Mouse (Mus musculus) forebrain, postnatal 0 days (tissue): ENCODE results near the gene Tet2. TPM values are rescaled to one million over a fixed set of nuclear protein-coding genes. Genes with fewer than 3 reads are reported as not detected.

ENCODE experiments used
- ATAC-seq: fragments of 200-750 bp; cut with Nextera tagmentation; 2 replicates; pipeline ENCODE4 v1.8.0; 2017; ENCODE audit warnings: mild to moderate bottlenecking, moderate library complexity
- DNase-seq: peaks from one replicate; pipeline ENCODE4 v3.0.0-alpha.2; 2015
- H3K27ac ChIP-seq: fragments of 300-500 bp; sonication (generic); 2 replicates; pipeline ENCODE4 v1.5.1; 2014; ENCODE audit warnings: low read depth, mild to moderate bottlenecking, antibody characterized with exemption, low read length, moderate library complexity, mixed read lengths
- H3K27me3 ChIP-seq: fragments of 300-500 bp; sonication (generic); 2 replicates; pipeline ENCODE4 v1.6.1; 2014; ENCODE audit warnings: mild to moderate bottlenecking, low read length, mixed read lengths; ENCODE audit not compliant: insufficient read depth
- H3K36me3 ChIP-seq: fragments of 300-500 bp; sonication (generic); 2 replicates; pipeline ENCODE4 v1.6.1; 2014; ENCODE audit warnings: mild to moderate bottlenecking, moderate library complexity; ENCODE audit not compliant: insufficient read depth
- H3K4me1 ChIP-seq: fragments of 300-500 bp; sonication (generic); 2 replicates; pipeline ENCODE4 v1.6.1; 2014; ENCODE audit warnings: antibody characterized with exemption; ENCODE audit not compliant: insufficient read depth
- H3K4me2 ChIP-seq: fragments of 300-500 bp; sonication (generic); 2 replicates; pipeline ENCODE4 v1.6.1; 2014; ENCODE audit warnings: low read depth, mild to moderate bottlenecking, moderate library complexity
- H3K4me3 ChIP-seq: fragments of 300-500 bp; sonication (generic); 2 replicates; pipeline ENCODE4 v1.5.1; 2014; ENCODE audit warnings: low read depth, low read length, mixed read lengths
- H3K9ac ChIP-seq: fragments of 300-500 bp; sonication (generic); 2 replicates; pipeline ENCODE4 v1.6.1; 2014; ENCODE audit warnings: mild to moderate bottlenecking
- H3K9me3 ChIP-seq: fragments of 300-500 bp; sonication (generic); 2 replicates; pipeline ENCODE4 v1.6.1; 2016; ENCODE audit warnings: low read length
- CTCF ChIP-seq: sonication (generic); IDR thresholded peaks from 2 replicates; pipeline ENCODE4 v1.5.1; 2016; ENCODE audit warnings: antibody characterized with exemption, control low read depth, low read depth
- WGBS: fragments of 180-500 bp; shearing (Covaris S2); extraction: QIAGEN DNeasy Blood & Tissue Kit; methylation state at CpG from one replicate; pipeline ENCODE4 v1.1.7; 2014; 5-methylcytosine and 5-hydroxymethylcytosine counted together
- polyA plus RNA-seq: library from polyadenylated mRNA; unstranded; fragments of >200 nt; fragmentation: Nextera tagmentation; extraction: Ambion mirVana; gene quantifications from 2 replicates; pipeline ENCODE4 v1.2.1, GENCODE M21; 2015
- total RNA-seq: library from RNA; depleted of rRNA; stranded (reverse); fragments of >200 nt; gene quantifications from 2 replicates; pipeline ENCODE4 v1.2.3, GENCODE M21; 2014

The Tet2 gene
- total and polyA plus RNA-seq, 2 experiments from 2014 or later: 11.8 to 49.6 TPM

- Histone ChIP-seq H3K9ac (no peak overlapping the region), H3K27me3 (no peaks in the 10 kb centered on the region), H3K4me1 (no peaks in the 10 kb centered on the region), H3K4me3 (no peak overlapping the region), H3K27ac (no peak overlapping the region), H3K9me3 (no peaks in the 10 kb centered on the region), H3K36me3 (no peaks in the 10 kb centered on the region), H3K4me2 (no peak overlapping the region)
- ATAC-seq (no peak), DNase-seq (no peak)
- 67% methylated on average over 2 of the region's 2 CpGs for WGBS
- no peak for TF ChIP-seq CTCF
Observed at GRCm38 (mm10) chr3:133548613-133549012, 3.7 kb upstream of the Tet2 start.

GRCm38 (mm10) chr3:133546790-133547189 lies 1.9 kb upstream of the Tet2 start:
- WGBS: 71% methylated on average over 2 of the region's 2 CpGs
- H3K9me3 ChIP-seq: no peaks in the 10 kb centered on the region
- ATAC-seq (no peak), DNase-seq (no peak)
- H3K9ac ChIP-seq: no peak overlapping the region
- no peak for TF ChIP-seq CTCF
- H3K27ac ChIP-seq: no peak overlapping the region
- no peak overlapping the region for H3K4me2 ChIP-seq
- H3K4me3 ChIP-seq: no peak overlapping the region
- peaks cover 8% of the 10 kb centered on the region; the same call in 1 of the 2 replicates for H3K4me1 ChIP-seq
- no peaks in the 10 kb centered on the region for H3K27me3 ChIP-seq
- H3K36me3 ChIP-seq: no peaks in the 10 kb centered on the region

DNA sequence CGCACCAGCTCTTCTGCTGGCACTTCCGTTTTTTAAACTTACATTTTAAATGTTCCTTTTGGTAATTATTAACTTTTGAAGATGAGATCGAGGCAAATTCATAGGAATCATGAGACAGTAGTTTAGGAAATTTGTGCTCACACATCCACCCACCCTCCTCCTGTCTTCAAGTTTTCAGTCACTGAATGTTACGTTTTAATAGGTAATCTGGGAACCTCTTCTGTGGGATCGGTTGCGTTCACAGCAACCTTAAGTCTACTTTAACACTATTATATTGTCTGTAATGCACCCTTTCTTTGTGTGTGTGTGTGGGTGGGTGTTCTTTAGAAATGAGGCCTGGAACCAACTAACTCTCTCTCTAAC lies 346 bp upstream of the Tet2 start:
- Histone ChIP-seq H3K27me3 (no peaks in the 10 kb centered on the region), H3K36me3 (no peaks in the 10 kb centered on the region), H3K4me1 (peaks cover 13% of the 10 kb centered on the region; the same call in 1 of the 2 replicates), H3K9me3 (no peaks in the 10 kb centered on the region), H3K9ac (peak overlapping the region; percentile 82; the same call in 1 of the 2 replicates), H3K4me2 (peak overlapping the region; percentile 62), H3K27ac (peak overlapping the region; percentile 98; the same call in 1 of the 2 replicates), H3K4me3 (peak overlapping the region; percentile 80)
- no peak for ATAC-seq
- no peak for DNase-seq
- no peak for TF ChIP-seq CTCF
- WGBS: 11% methylated on average over 6 of the region's 6 CpGs

GRCm38 (mm10) chr3:133544131-133544550 lies 798 bp downstream of the Tet2 start:
- WGBS: 5% methylated on average over 51 of the region's 52 CpGs
- ATAC-seq (peak; percentile 97), DNase-seq (peak; percentile 96)
- no peak for TF ChIP-seq CTCF
- Histone ChIP-seq H3K27ac (peak overlapping the region; percentile 98), H3K4me1 (peaks cover 13% of the 10 kb centered on the region; the same call in 1 of the 2 replicates), H3K36me3 (no peaks in the 10 kb centered on the region), H3K4me2 (peak overlapping the region; percentile 62), H3K4me3 (peak overlapping the region; percentile 80), H3K27me3 (no peaks in the 10 kb centered on the region), H3K9ac (peak overlapping the region; percentile 82), H3K9me3 (no peaks in the 10 kb centered on the region)

DNA sequence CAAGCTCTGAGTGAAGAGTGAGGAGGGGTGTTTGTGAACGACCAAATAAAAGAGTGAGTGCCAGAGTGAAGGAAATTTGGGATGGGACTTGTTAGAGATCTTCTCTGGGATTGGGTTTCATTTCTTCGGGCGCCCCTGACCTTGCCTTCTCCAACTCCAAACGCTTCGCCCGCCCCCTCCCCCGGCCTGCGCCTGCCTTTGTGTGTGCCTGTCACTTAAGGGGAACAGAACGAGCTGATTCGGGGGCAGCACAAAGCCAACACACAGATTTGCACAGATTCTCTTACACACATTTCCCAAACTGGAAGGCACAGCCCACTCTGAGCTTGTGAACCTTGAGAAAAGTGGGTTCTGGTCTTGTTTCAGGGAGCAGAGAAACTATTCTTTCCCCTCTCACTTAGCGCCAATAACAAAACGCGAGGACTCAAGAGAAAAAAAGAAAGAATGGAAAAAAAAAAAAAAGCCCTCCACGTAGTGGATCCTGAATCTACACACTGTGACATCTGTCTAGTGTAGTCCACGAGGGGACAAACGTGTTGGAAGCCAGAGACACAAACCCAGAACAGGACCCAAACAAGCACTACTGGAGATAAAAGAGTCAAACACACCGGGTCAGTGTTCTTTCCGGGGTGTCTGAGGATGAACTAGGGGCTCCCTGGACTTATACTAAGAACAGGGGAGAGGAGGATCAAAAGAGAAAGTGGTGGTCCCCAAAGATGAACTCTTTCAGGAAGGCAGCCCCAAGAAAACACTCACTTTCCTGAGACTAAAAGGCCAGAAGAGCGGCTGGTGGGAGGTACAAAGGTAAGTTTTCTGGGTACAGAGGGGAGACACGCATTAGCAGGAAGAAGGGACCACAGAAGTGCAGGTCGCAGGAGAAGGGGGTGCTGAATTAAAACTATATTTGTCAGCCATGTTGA lies 1.6 kb downstream of the Tet2 start:
- Histone ChIP-seq H3K4me1 (peaks cover 13% of the 10 kb centered on the region; the same call in 1 of the 2 replicates), H3K9me3 (no peaks in the 10 kb centered on the region), H3K27me3 (no peaks in the 10 kb centered on the region), H3K4me3 (peak overlapping the region; percentile 80), H3K27ac (peak overlapping the region; percentile 98), H3K36me3 (peaks cover 3% of the 10 kb centered on the region; the same call in 1 of the 2 replicates), H3K9ac (peak overlapping the region; percentile 82), H3K4me2 (peak overlapping the region; percentile 62)
- TF ChIP-seq CTCF: no peak
- DNase-seq (peak; percentile 54), ATAC-seq (no peak)
- WGBS: under 1% methylated on average over 21 of the region's 21 CpGs

GRCm38 (mm10) chr3:133542084-133542483 lies 2.9 kb downstream of the Tet2 start:
- H3K9ac ChIP-seq: no peak overlapping the region
- peak overlapping the region; percentile 62 for H3K4me2 ChIP-seq
- no peaks in the 10 kb centered on the region for H3K9me3 ChIP-seq
- no peak for TF ChIP-seq CTCF
- H3K27ac ChIP-seq: no peak overlapping the region
- ATAC-seq: no peak
- no peaks in the 10 kb centered on the region for H3K27me3 ChIP-seq
- H3K36me3 ChIP-seq: peaks cover 3% of the 10 kb centered on the region; the same call in 1 of the 2 replicates
- peak overlapping the region; percentile 80; the same call in 1 of the 2 replicates for H3K4me3 ChIP-seq
- peaks cover 13% of the 10 kb centered on the region; the same call in 1 of the 2 replicates for H3K4me1 ChIP-seq
- no peak for DNase-seq

DNA sequence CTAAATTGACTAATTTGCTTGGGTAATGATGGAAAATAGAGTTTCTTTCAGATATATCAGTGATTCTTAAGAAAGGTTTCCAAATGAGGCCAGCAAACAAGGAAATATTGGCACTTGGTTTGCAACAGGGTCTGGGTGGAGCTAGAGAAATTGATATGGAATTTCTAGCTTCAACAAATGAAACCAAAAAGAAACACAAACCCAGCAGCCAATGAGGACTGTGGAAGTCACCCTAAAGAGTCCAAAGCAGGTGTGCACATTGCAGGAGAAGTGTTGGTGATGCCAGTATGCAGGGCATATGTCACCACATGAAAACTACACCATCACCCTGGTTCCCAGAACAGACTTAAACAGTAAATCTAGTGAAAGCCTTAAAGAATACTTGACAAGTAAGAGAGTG lies 3.9 kb downstream of the Tet2 start:
- no peak for DNase-seq
- Histone ChIP-seq H3K36me3 (peaks cover 3% of the 10 kb centered on the region; the same call in 1 of the 2 replicates), H3K9ac (no peak overlapping the region), H3K4me3 (no peak overlapping the region), H3K4me2 (no peak overlapping the region), H3K4me1 (peaks cover 13% of the 10 kb centered on the region; the same call in 1 of the 2 replicates), H3K27ac (no peak overlapping the region), H3K9me3 (no peaks in the 10 kb centered on the region), H3K27me3 (no peaks in the 10 kb centered on the region)
- ATAC-seq: no peak
- TF ChIP-seq CTCF: no peak
